In genomic region chr19:46042476-46043011, GRCm38 (mm10) we compare ENCODE assay signal across 8 mouse cellular contexts. TPM values are rescaled to one million over a fixed set of nuclear protein-coding genes. Genes with fewer than 3 reads are reported as not detected.
DNase-seq lines count a peak whose midpoint lies in the region; ATAC-seq and TF ChIP-seq lines count a peak whose summit lies in the region.

No protein-coding gene starts in this region.

- peak overlapping the region; percentile 90 for H3K4me2 ChIP-seq in heart, embryonic 13.5 days
- peak overlapping the region; percentile 66 for H3K4me2 ChIP-seq in stomach, postnatal 0 days (replicated peaks; ENCODE audit: low read depth)

- no peaks in the 10 kb centered on the region for H3K36me3 ChIP-seq in heart, embryonic 13.5 days
- H3K36me3 ChIP-seq in stomach, postnatal 0 days (ENCODE audit: control insufficient read depth, insufficient read depth, low read length), result no peaks in the 10 kb centered on the region

- H3K9me3 ChIP-seq in heart, embryonic 13.5 days, result no peaks in the 10 kb centered on the region
- H3K9me3 ChIP-seq in stomach, postnatal 0 days (ENCODE audit: control insufficient read depth, low read length), result no peaks in the 10 kb centered on the region

- TF ChIP-seq CTCF in cerebellum, adult 2 months (IDR thresholded peaks at IDR 0.05; ENCODE audit: borderline replicate concordance, insufficient read depth, low read depth, low read length), result no peak
- TF ChIP-seq CTCF in stomach, postnatal 0 days (IDR thresholded peaks at IDR 0.05; ENCODE audit: low read depth), result no peak

- H3K27me3 ChIP-seq in cerebellum, adult 2 months (ENCODE audit: control insufficient read depth, insufficient read depth, low read length), result no peaks in the 10 kb centered on the region
- H3K27me3 ChIP-seq in heart, embryonic 13.5 days (replicated peaks), result no peaks in the 10 kb centered on the region
- H3K27me3 ChIP-seq in stomach, postnatal 0 days (ENCODE audit: control insufficient read depth, insufficient read depth, low read length), result no peaks in the 10 kb centered on the region

- TF ChIP-seq EP300 in stomach, postnatal 0 days (optimal IDR thresholded peaks at IDR 0.05), result no peak

- peaks cover 17% of the 10 kb centered on the region; the same call in 1 of the 2 replicates for H3K4me1 ChIP-seq in cerebellum, adult 2 months (ENCODE audit: control insufficient read depth, insufficient read depth, low read length)
- peaks cover 78% of the 10 kb centered on the region for H3K4me1 ChIP-seq in heart, embryonic 13.5 days
- H3K4me1 ChIP-seq in stomach, postnatal 0 days (replicated peaks; ENCODE audit: control insufficient read depth, insufficient read depth), result peaks cover 23% of the 10 kb centered on the region

- H3K4me3 ChIP-seq in cerebellum, adult 2 months (replicated peaks; ENCODE audit: insufficient read depth, low read depth, low read length), result peak overlapping the region; percentile 43
- H3K4me3 ChIP-seq in heart, embryonic 13.5 days, result peak overlapping the region; percentile 72
- peak overlapping the region; percentile 90 for H3K4me3 ChIP-seq in stomach, postnatal 0 days (ENCODE audit: low read depth, low read length)

- DNase-seq in kidney, adult 11 months, result peak; percentile 62
- DNase-seq in kidney, adult 9 months, result no peak
- DNase-seq in cerebellum, adult 2 months, result peak; percentile 39 to 53
- DNase-seq in layer of hippocampus, adult 9-11 months, result peak; percentile 80
- peak; percentile 74 for DNase-seq in mesoderm, embryonic 11.5 days (ENCODE audit: low read depth, low spot score)
- DNase-seq in stomach, postnatal 0 days (ENCODE audit: low spot score), result peak; percentile 44
- no peak for DNase-seq in urinary bladder, adult 2 months (ENCODE audit: low spot score)

- TF ChIP-seq POLR2A in cerebellum, adult 2 months (IDR thresholded peaks at IDR 0.05; ENCODE audit: borderline replicate concordance, insufficient read depth, low read length), result no peak

- peak overlapping the region; percentile 51 for H3K27ac ChIP-seq in cerebellum, adult 2 months (ENCODE audit: insufficient read depth, low read length)
- peak overlapping the region; percentile 99 for H3K27ac ChIP-seq in heart, embryonic 13.5 days (replicated peaks)
- H3K27ac ChIP-seq in stomach, postnatal 0 days (replicated peaks), result peak overlapping the region; percentile 99

- 1% methylated on average over 6 of the region's 6 CpGs for WGBS in cerebellum, adult 2 months
- 3% methylated on average over 6 of the region's 6 CpGs for WGBS in heart, embryonic 13.5 days
- WGBS in stomach, postnatal 0 days, result 10% methylated on average over 6 of the region's 6 CpGs

- H3K9ac ChIP-seq in heart, embryonic 13.5 days, result peak overlapping the region; percentile 96
- 0 out of 2 replicates have a peak overlapping the region, but pooled peaks have one; percentile 43 for H3K9ac ChIP-seq in stomach, postnatal 0 days (ENCODE audit: low read length)

- no peak for ATAC-seq in heart, embryonic 13.5 days (ENCODE audit: extremely low read depth, insufficient number of reproducible peaks, low FRiP score, low TSS enrichment)
- no peak for ATAC-seq in stomach, postnatal 0 days (ENCODE audit: low FRiP score, low TSS enrichment)

RNA-seq across cellular contexts. Expression of gene Pprc1, which starts 2.1 kb away (rescaled TPM):
- 16.9 and 18.1 TPM in 2 replicates for polyA plus RNA-seq in cerebellum, adult 2 months (2012; rRNA removed)
- polyA plus RNA-seq in heart, embryonic 13.5 days (2015; fragmentation: Nextera tagmentation; extraction: Ambion mirVana), result 19.9 and 21.4 TPM in 2 replicates
- polyA plus RNA-seq in stomach, postnatal 0 days (2015; fragmentation: Nextera tagmentation; extraction: Ambion mirVana), result 8.6 and 10.7 TPM in 2 replicates
- polyA plus RNA-seq in urinary bladder, adult 2 months (2012; rRNA removed), result 15.4 and 17.9 TPM in 2 replicates

RNA-seq across cellular contexts. Expression of gene Ldb1, which starts 2.5 kb away (rescaled TPM):
- 159 and 169 TPM in 2 replicates for polyA plus RNA-seq in cerebellum, adult 2 months (2012; rRNA removed)
- 64.7 and 69.7 TPM in 2 replicates for polyA plus RNA-seq in heart, embryonic 13.5 days (2015; fragmentation: Nextera tagmentation; extraction: Ambion mirVana)
- polyA plus RNA-seq in stomach, postnatal 0 days (2015; fragmentation: Nextera tagmentation; extraction: Ambion mirVana), result 50.1 and 54.9 TPM in 2 replicates
- 222 and 238 TPM in 2 replicates for polyA plus RNA-seq in urinary bladder, adult 2 months (2012; rRNA removed)

RNA-seq across cellular contexts. Expression of gene Nolc1, which starts 33.1 kb away (rescaled TPM):
- 38.8 and 38.9 TPM in 2 replicates for polyA plus RNA-seq in cerebellum, adult 2 months (2012; rRNA removed)
- polyA plus RNA-seq in heart, embryonic 13.5 days (2015; fragmentation: Nextera tagmentation; extraction: Ambion mirVana), result 48.4 and 48.9 TPM in 2 replicates
- 36.1 and 36.5 TPM in 2 replicates for polyA plus RNA-seq in stomach, postnatal 0 days (2015; fragmentation: Nextera tagmentation; extraction: Ambion mirVana)
- polyA plus RNA-seq in urinary bladder, adult 2 months (2012; rRNA removed), result 27.7 and 30.1 TPM in 2 replicates

RNA-seq across cellular contexts. Expression of gene Hps6, which starts 39.2 kb away (rescaled TPM):
- 7.2 and 8.4 TPM in 2 replicates for polyA plus RNA-seq in cerebellum, adult 2 months (2012; rRNA removed)
- 5.9 and 6.3 TPM in 2 replicates for polyA plus RNA-seq in heart, embryonic 13.5 days (2015; fragmentation: Nextera tagmentation; extraction: Ambion mirVana)
- 4.9 and 5.1 TPM in 2 replicates for polyA plus RNA-seq in stomach, postnatal 0 days (2015; fragmentation: Nextera tagmentation; extraction: Ambion mirVana)
- 6.6 and 6.7 TPM in 2 replicates for polyA plus RNA-seq in urinary bladder, adult 2 months (2012; rRNA removed)

RNA-seq across cellular contexts. Expression of gene Armh3, which starts 44.3 kb away (rescaled TPM):
- polyA plus RNA-seq in cerebellum, adult 2 months (2012; rRNA removed), result 17.7 and 18.2 TPM in 2 replicates
- polyA plus RNA-seq in heart, embryonic 13.5 days (2015; fragmentation: Nextera tagmentation; extraction: Ambion mirVana), result 12.7 and 13.0 TPM in 2 replicates
- polyA plus RNA-seq in stomach, postnatal 0 days (2015; fragmentation: Nextera tagmentation; extraction: Ambion mirVana), result 7.5 and 8.2 TPM in 2 replicates
- 11.1 and 12.6 TPM in 2 replicates for polyA plus RNA-seq in urinary bladder, adult 2 months (2012; rRNA removed)

Comparison
In these comparisons a context has a peak if more than half of its experiments do, and no peak if none do; other contexts are left out.
1. DNase-seq: peak in kidney, adult 11 months (single experiment), cerebellum, adult 2 months (2 of 2), layer of hippocampus, adult 9-11 months (single experiment), mesoderm, embryonic 11.5 days (single experiment) and stomach, postnatal 0 days (single experiment); none in kidney, adult 9 months (single experiment) and urinary bladder, adult 2 months (single experiment).
2. Peak in every context shown above with its lines, with median percentiles within 50 percentile points of each other: H3K27ac ChIP-seq and H3K4me3 ChIP-seq.